Mouse (Mus musculus) embryonic facial prominence, embryonic 11.5 days (tissue): ENCODE measurements around the gene 4930452B06Rik. TPM values are rescaled to one million over a fixed set of nuclear protein-coding genes. Genes with fewer than 3 reads are reported as not detected.

Experiments used
- ATAC-seq: fragments of 200-750 bp; cut with Nextera tagmentation; replicated peaks from 2 replicates; pipeline ENCODE4 v1.8.0; 2017; ENCODE audit warnings: low read depth; ENCODE audit not compliant: insufficient number of reproducible peaks, low FRiP score, low TSS enrichment
- DNase-seq: peaks from one replicate; pipeline ENCODE4 v3.0.0-alpha.2; 2015; ENCODE audit warnings: low spot score
- H3K27ac ChIP-seq: fragments of 300-500 bp; sonication (generic); replicated peaks from 2 replicates; pipeline ENCODE4 v1.5.1; 2014; ENCODE audit warnings: mild to moderate bottlenecking, low read depth, low read length, control low read depth
- H3K27me3 ChIP-seq: fragments of 300-500 bp; sonication (generic); 2 replicates; pipeline ENCODE4 v1.6.1; 2014; ENCODE audit warnings: mild to moderate bottlenecking, low read length, moderate library complexity, mixed read lengths; ENCODE audit not compliant: control insufficient read depth, insufficient read depth
- H3K36me3 ChIP-seq: fragments of 300-500 bp; sonication (generic); replicated peaks from 2 replicates; pipeline ENCODE4 v1.6.1; 2014; ENCODE audit warnings: low read depth, mild to moderate bottlenecking, low read length, moderate library complexity, mixed read lengths; ENCODE audit not compliant: control insufficient read depth, insufficient read depth
- H3K4me1 ChIP-seq: fragments of 300-500 bp; sonication (generic); 2 replicates; pipeline ENCODE4 v1.6.1; 2014; ENCODE audit warnings: low read length, mixed read lengths; ENCODE audit not compliant: control insufficient read depth, insufficient read depth
- H3K4me2 ChIP-seq: fragments of 300-500 bp; sonication (generic); 2 replicates; pipeline ENCODE4 v1.6.1; 2014; ENCODE audit warnings: low read depth, mild to moderate bottlenecking, control low read depth, low read length, moderate library complexity
- H3K4me3 ChIP-seq: fragments of 300-500 bp; sonication (generic); 2 replicates; pipeline ENCODE4 v1.5.1; 2014; ENCODE audit warnings: low read depth, low read length, control low read depth
- H3K9ac ChIP-seq: fragments of 300-500 bp; sonication (generic); replicated peaks from 2 replicates; pipeline ENCODE4 v1.6.1; 2014; ENCODE audit warnings: mild to moderate bottlenecking, control low read depth, low read length
- H3K9me3 ChIP-seq: fragments of 300-500 bp; sonication (generic); replicated peaks from 2 replicates; pipeline ENCODE4 v1.6.1; 2016; ENCODE audit warnings: mild to moderate bottlenecking, low read length, inconsistent platforms, mixed read lengths; ENCODE audit not compliant: control insufficient read depth
- WGBS: fragments of 180-500 bp; shearing (Covaris S2); extraction: QIAGEN DNeasy Blood & Tissue Kit; methylation state at CpG from one replicate; pipeline ENCODE4 v1.1.7; 2014; 5-methylcytosine and 5-hydroxymethylcytosine counted together
- polyA plus RNA-seq: library from polyadenylated mRNA; unstranded; fragments of >200 nt; fragmentation: Nextera tagmentation; extraction: Ambion mirVana; gene quantifications from 2 replicates; pipeline ENCODE4 v1.2.1, GENCODE M21; 2014

The 4930452B06Rik gene
- polyA plus RNA-seq, 1 experiment from 2014 or later: 13.7 TPM

DNA sequence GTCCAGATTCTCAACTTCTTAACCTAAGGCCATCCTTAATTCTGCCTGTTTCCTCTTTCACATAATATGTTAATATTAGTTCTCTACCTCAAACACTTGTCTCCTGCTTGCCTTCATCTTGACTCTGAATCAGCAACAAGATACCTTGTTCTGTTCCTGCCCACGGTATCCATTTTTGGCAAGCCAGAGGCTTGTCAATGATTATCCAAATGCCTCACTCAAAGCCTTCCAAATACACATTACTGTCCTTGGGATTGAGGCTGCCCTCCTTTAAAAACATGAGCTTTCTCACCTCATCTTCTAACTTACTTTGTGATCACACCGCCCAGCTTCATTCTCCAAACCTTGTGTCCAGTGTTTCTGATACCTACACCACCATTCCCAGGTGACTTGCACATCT, 170.3 kb downstream of the 4930452B06Rik start:
- H3K36me3 ChIP-seq: no peaks in the 10 kb centered on the region
- WGBS: 85% methylated on average over 2 of the region's 2 CpGs
- no peak overlapping the region for H3K4me2 ChIP-seq
- no peak overlapping the region for H3K4me3 ChIP-seq
- no peaks in the 10 kb centered on the region for H3K9me3 ChIP-seq
- no peak for ATAC-seq
- no peak overlapping the region for H3K27ac ChIP-seq
- DNase-seq: no peak
- no peaks in the 10 kb centered on the region for H3K4me1 ChIP-seq
- H3K27me3 ChIP-seq: no peaks in the 10 kb centered on the region
- no peak overlapping the region for H3K9ac ChIP-seq

DNA sequence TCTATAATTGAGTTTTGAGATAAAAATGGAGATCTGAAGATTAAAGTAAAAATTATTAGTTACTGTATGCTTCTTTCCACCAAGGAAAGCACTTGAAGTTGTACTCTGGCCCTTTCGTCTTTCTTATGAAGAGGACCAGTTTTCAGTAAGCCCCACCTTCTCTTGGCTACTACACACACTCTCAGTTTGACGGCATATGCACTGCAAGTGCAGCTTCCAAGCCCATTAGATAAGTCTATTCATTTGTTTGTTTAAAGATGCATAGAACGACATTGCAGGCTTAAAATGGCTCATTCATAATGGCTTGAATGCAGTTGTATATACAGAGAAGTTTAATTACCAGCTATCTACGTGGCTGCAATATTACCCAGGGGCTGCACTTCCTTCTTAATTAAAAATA, 171.1 kb downstream of the 4930452B06Rik start:
- H3K27me3 ChIP-seq: no peaks in the 10 kb centered on the region
- no peak overlapping the region for H3K4me3 ChIP-seq
- H3K27ac ChIP-seq: no peak overlapping the region
- H3K36me3 ChIP-seq: no peaks in the 10 kb centered on the region
- no peak overlapping the region for H3K4me2 ChIP-seq
- ATAC-seq (no peak), DNase-seq (no peak)
- WGBS: 80% methylated on average over 4 of the region's 4 CpGs
- no peaks in the 10 kb centered on the region for H3K9me3 ChIP-seq
- H3K9ac ChIP-seq: no peak overlapping the region
- no peaks in the 10 kb centered on the region for H3K4me1 ChIP-seq

DNA sequence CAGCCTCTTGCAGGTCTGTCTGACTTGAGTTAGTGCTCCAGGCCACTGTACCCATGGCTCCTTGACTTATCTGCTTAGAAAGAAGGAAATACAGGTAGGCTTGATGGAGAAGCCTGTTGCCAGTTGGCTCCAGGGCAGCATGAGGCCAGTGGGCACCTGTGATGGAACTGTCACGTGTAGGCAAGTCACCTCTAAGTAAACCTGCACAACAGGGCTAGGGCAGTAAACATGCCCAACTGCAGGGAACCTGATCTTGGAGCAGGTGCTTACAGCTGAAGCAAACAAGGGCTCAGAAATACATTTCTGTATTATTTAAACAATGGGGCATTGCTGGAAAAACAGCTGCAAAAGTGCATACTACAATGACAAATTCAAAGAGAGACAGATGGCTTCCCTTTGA, 171.8 kb downstream of the 4930452B06Rik start:
- DNase-seq (no peak), ATAC-seq (no peak)
- H3K9me3 ChIP-seq: no peaks in the 10 kb centered on the region
- H3K27ac ChIP-seq: no peak overlapping the region
- H3K4me2 ChIP-seq: no peak overlapping the region
- H3K9ac ChIP-seq: no peak overlapping the region
- H3K27me3 ChIP-seq: no peaks in the 10 kb centered on the region
- no peaks in the 10 kb centered on the region for H3K36me3 ChIP-seq
- H3K4me1 ChIP-seq: no peaks in the 10 kb centered on the region
- no peak overlapping the region for H3K4me3 ChIP-seq
- 70% methylated on average over 1 of the region's 1 CpGs for WGBS

DNA sequence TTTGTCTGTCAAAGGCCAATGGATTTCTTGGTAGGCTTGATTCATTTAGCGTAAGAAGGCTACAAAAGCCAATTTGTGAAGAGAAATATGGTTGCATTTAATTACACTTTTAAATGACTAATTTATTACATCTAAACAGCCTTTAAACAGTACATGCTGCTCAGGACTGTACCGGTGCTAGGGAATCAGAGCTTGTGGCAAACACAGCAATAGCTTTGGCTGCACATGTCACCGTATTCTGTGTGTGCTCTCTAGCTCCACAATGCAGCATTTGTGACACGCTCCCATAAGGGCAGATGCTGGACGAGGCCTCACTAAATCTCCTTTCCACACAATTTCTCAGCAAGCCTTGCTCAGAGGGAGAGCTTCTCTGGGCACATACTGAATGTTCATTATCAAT, 187.9 kb downstream of the 4930452B06Rik start:
- Histone ChIP-seq H3K4me3 (no peak overlapping the region), H3K9me3 (no peaks in the 10 kb centered on the region), H3K9ac (no peak overlapping the region), H3K27ac (no peak overlapping the region), H3K4me1 (no peaks in the 10 kb centered on the region), H3K36me3 (no peaks in the 10 kb centered on the region), H3K4me2 (no peak overlapping the region), H3K27me3 (no peaks in the 10 kb centered on the region)
- ATAC-seq: no peak
- DNase-seq: no peak
- 84% methylated on average over 5 of the region's 5 CpGs for WGBS

DNA sequence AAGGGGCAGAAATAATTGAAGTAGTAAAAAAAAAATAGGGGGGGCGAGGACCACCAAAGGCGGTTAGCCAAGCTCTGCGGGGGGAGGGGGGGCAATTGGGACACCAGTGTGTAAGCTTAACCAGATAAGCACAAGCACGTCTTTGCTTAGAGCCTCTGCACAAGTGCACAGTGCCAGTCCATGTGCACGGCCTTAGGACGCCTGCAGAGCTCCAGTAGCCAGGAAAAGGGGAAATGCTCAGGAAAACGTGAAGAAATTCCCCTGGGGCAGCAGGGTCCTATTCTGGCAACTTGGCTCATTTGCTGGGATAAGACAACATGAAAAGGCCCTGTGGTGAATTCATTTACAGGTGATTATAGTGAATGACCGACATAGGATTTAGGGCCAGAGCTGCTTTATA, 188.7 kb downstream of the 4930452B06Rik start:
- no peaks in the 10 kb centered on the region for H3K27me3 ChIP-seq
- DNase-seq: no peak
- H3K9me3 ChIP-seq: no peaks in the 10 kb centered on the region
- no peaks in the 10 kb centered on the region for H3K4me1 ChIP-seq
- H3K36me3 ChIP-seq: no peaks in the 10 kb centered on the region
- no peak overlapping the region for H3K9ac ChIP-seq
- ATAC-seq: no peak
- no peak overlapping the region for H3K27ac ChIP-seq
- H3K4me3 ChIP-seq: no peak overlapping the region
- 62% methylated on average over 8 of the region's 8 CpGs for WGBS
- no peak overlapping the region for H3K4me2 ChIP-seq

DNA sequence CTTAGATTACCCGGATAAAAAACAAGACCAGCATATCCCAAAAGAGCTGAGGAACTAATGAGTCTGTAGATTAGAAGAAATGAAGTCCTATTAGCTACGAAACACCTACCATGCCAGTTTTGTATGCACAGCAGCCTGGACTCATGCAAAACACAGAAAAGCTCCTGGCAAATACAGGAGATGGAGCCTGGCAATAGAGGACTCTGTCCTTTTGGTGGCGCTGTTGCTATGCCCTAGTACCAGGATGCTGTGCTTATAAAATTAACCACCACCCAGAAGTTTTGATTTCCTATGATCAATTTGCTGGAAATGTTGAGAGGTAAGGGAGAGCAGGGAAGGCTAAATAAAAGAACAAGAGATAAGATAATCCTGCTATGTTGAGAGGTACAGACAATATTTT, 189.4 kb downstream of the 4930452B06Rik start:
- DNase-seq: peak; percentile 48
- no peaks in the 10 kb centered on the region for H3K36me3 ChIP-seq
- H3K9ac ChIP-seq: no peak overlapping the region
- H3K4me3 ChIP-seq: no peak overlapping the region
- 54% methylated on average over 3 of the region's 3 CpGs for WGBS
- no peak for ATAC-seq
- H3K4me2 ChIP-seq: no peak overlapping the region
- H3K27me3 ChIP-seq: no peaks in the 10 kb centered on the region
- no peak overlapping the region for H3K27ac ChIP-seq
- H3K9me3 ChIP-seq: no peaks in the 10 kb centered on the region
- no peaks in the 10 kb centered on the region for H3K4me1 ChIP-seq

DNA sequence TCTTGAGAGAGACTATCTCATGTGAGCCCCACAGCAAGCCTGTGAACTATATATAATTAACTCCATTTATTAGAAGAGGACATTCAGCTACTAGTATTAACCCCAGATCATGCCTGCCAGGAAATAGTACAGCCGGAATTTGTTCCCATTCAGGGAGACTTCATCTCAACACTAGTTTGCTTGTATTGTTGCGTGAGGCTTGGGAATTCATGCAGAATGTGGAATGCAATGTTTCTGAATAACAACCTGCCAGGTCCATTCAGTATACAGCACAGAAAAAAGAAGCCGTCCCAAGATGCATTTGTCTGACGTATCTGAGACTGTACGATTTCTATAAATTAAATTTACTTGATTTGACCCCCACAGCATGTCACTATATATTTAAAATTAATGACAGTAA, 190.2 kb downstream of the 4930452B06Rik start:
- no peak for ATAC-seq
- no peak overlapping the region for H3K9ac ChIP-seq
- no peak overlapping the region for H3K4me2 ChIP-seq
- no peak overlapping the region for H3K27ac ChIP-seq
- no peak for DNase-seq
- no peaks in the 10 kb centered on the region for H3K27me3 ChIP-seq
- H3K9me3 ChIP-seq: no peaks in the 10 kb centered on the region
- no peaks in the 10 kb centered on the region for H3K4me1 ChIP-seq
- no peaks in the 10 kb centered on the region for H3K36me3 ChIP-seq
- 86% methylated on average over 5 of the region's 5 CpGs for WGBS
- H3K4me3 ChIP-seq: no peak overlapping the region

DNA sequence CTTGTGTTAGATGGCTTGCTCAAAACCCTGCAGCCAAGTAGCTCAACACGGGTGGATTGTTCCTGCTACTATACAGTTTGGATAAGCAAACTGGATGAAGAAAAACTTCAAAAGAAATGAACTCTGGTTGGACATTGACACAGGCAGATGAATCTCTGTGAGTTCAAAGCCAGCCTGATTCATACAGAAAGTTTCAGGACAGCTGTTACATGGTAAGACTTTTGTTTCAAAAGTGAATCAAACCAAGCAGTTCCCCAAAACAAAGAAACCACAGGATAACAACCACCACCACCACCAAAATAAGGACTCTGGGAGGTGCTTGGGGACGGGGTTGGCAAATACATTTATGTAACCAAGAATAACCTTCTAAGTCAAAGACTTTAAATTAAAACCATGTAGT, 193.2 kb downstream of the 4930452B06Rik start:
- Histone ChIP-seq H3K4me3 (no peak overlapping the region), H3K27me3 (no peaks in the 10 kb centered on the region)

More for the DNA sequence above, 193.2 kb downstream of the 4930452B06Rik start:
- no peaks in the 10 kb centered on the region for H3K9me3 ChIP-seq
- no peak for ATAC-seq
- H3K9ac ChIP-seq: no peak overlapping the region
- H3K4me2 ChIP-seq: no peak overlapping the region
- DNase-seq: no peak
- H3K27ac ChIP-seq: no peak overlapping the region
- no peaks in the 10 kb centered on the region for H3K4me1 ChIP-seq
- 73% methylated on average over 2 of the region's 2 CpGs for WGBS
- H3K36me3 ChIP-seq: no peaks in the 10 kb centered on the region
